Mouse (Mus musculus) stomach, postnatal 0 days (tissue): ENCODE measurements at regions not wholly inside any gene's neighbourhood (a gene's known extent, or its start where the extent isn't known, plus 50 kb on each side); places are given as distances from the start of the nearest gene placed in this dataset.

ENCODE experiments used
- ATAC-seq: fragments of 200-750 bp; cut with Nextera tagmentation; 2 replicates; pipeline ENCODE4 v1.8.0; 2017; ENCODE audit not compliant: low FRiP score, low TSS enrichment
- DNase-seq: peaks from one replicate; pipeline ENCODE4 v3.0.0-alpha.2; 2016; ENCODE audit warnings: low spot score
- H3K27ac ChIP-seq: fragments of 300-500 bp; sonication (generic); replicated peaks from 2 replicates; pipeline ENCODE4 v1.5.1; 2014; ENCODE audit warnings: mild to moderate bottlenecking, control low read depth
- H3K27me3 ChIP-seq: fragments of 300-500 bp; sonication (generic); 2 replicates; pipeline ENCODE4 v1.6.1; 2014; ENCODE audit warnings: low read length; ENCODE audit not compliant: control insufficient read depth, insufficient read depth
- H3K36me3 ChIP-seq: fragments of 300-500 bp; sonication (generic); 2 replicates; pipeline ENCODE4 v1.6.1; 2014; ENCODE audit warnings: low read length, mixed read lengths; ENCODE audit not compliant: control insufficient read depth, insufficient read depth
- H3K4me1 ChIP-seq: fragments of 300-500 bp; sonication (generic); replicated peaks from 2 replicates; pipeline ENCODE4 v1.6.1; 2014; ENCODE audit warnings: antibody characterized with exemption; ENCODE audit not compliant: control insufficient read depth, insufficient read depth
- H3K4me2 ChIP-seq: fragments of 300-500 bp; sonication (generic); replicated peaks from 2 replicates; pipeline ENCODE4 v1.6.1; 2014; ENCODE audit warnings: low read depth, mild to moderate bottlenecking, control low read depth, moderate library complexity
- H3K4me3 ChIP-seq: fragments of 300-500 bp; sonication (generic); 2 replicates; pipeline ENCODE4 v1.5.1; 2014; ENCODE audit warnings: low read depth, low read length, control low read depth
- H3K9ac ChIP-seq: fragments of 300-500 bp; sonication (generic); 2 replicates; pipeline ENCODE4 v1.6.1; 2014; ENCODE audit warnings: mild to moderate bottlenecking, low read length, control low read depth, mixed read lengths
- H3K9me3 ChIP-seq: fragments of 300-500 bp; sonication (generic); 2 replicates; pipeline ENCODE4 v1.6.1; 2016; ENCODE audit warnings: low read length; ENCODE audit not compliant: control insufficient read depth
- CTCF ChIP-seq: IDR thresholded peaks from 2 replicates; pipeline ENCODE4 v1.5.1; 2016; ENCODE audit warnings: antibody characterized with exemption, low read depth, mild to moderate bottlenecking, moderate library complexity
- EP300 ChIP-seq: optimal IDR thresholded peaks from 2 replicates; pipeline ENCODE3; 2016; ENCODE audit warnings: antibody characterized with exemption
- WGBS: fragments of 180-500 bp; shearing (Covaris S2); extraction: QIAGEN DNeasy Blood & Tissue Kit; methylation state at CpG from one replicate; pipeline ENCODE4 v1.1.7; 2014; 5-methylcytosine and 5-hydroxymethylcytosine counted together

DNA sequence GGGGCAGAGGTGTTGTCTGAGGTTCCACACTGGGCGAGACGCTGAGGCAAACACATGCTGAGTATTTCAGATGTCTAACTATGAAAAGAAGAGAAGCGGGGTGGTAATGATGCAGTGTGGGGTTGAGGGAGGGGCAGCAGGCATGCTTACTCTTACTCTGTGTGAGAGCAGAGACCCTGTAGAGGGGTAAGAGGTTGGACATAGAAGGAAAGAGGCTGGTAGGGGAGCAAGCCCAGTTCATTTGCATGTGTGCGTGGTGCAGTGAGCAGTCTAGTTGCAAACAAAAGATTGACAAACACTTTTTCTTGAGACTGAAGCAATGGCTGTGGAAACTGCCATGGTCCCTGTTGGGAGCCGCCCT lies 122.5 kb upstream of the Arglu1 start:
- WGBS = 88% methylated on average over 5 of the region's 5 CpGs
- Histone ChIP-seq H3K4me1 (no peaks in the 10 kb centered on the region), H3K9ac (no peak overlapping the region), H3K4me3 (no peak overlapping the region), H3K27me3 (no peaks in the 10 kb centered on the region), H3K9me3 (no peaks in the 10 kb centered on the region), H3K36me3 (no peaks in the 10 kb centered on the region), H3K27ac (no peak overlapping the region), H3K4me2 (no peak overlapping the region)
- DNase-seq (no peak), ATAC-seq (no peak)
- TF ChIP-seq CTCF (no peak), EP300 (no peak)

GRCm38 (mm10) chr8:8812051-8812806 lies 121.9 kb upstream of the Arglu1 start:
- Histone ChIP-seq H3K9me3 (no peaks in the 10 kb centered on the region), H3K27me3 (no peaks in the 10 kb centered on the region), H3K4me3 (no peak overlapping the region), H3K36me3 (no peaks in the 10 kb centered on the region), H3K4me2 (peak overlapping the region; percentile 31; the same call in 1 of the 2 replicates), H3K4me1 (no peaks in the 10 kb centered on the region), H3K9ac (no peak overlapping the region), H3K27ac (0 out of 2 replicates have a peak overlapping the region, but pooled peaks have one; percentile 13)
- DNase-seq (no peak), ATAC-seq (0 out of 2 replicates have a peak, but pooled peaks have one; percentile 15)
- no peak for TF ChIP-seq EP300
- TF ChIP-seq CTCF = peak; percentile 12; the same call in 1 of the 2 replicates
- WGBS = 45% methylated on average over 21 of the region's 21 CpGs

DNA sequence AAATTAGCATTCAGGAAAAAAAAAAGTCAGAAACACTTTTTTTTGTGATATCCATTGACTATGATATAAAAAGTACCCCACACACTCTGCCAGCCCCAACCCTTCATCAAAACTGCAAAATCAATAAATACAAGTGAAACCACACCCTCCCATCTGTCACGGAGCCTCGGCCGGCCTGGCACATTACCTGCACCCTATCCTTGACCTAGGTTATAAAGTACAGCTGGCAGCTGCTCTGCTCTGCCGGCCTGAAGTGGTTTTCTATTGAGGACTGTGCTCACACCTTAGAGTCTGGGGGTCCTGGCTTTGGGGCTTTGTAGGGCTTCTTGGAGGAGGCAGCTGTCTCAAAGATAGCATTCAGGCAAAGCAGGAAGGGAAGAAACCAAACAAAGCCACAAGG lies 120.6 kb upstream of the Arglu1 start:
- 50% methylated on average over 4 of the region's 4 CpGs for WGBS
- Histone ChIP-seq H3K9me3 (no peaks in the 10 kb centered on the region), H3K4me1 (no peaks in the 10 kb centered on the region), H3K36me3 (no peaks in the 10 kb centered on the region), H3K27ac (no peak overlapping the region), H3K9ac (no peak overlapping the region), H3K4me2 (no peak overlapping the region), H3K27me3 (no peaks in the 10 kb centered on the region), H3K4me3 (no peak overlapping the region)
- ATAC-seq (no peak), DNase-seq (no peak)
- TF ChIP-seq CTCF (no peak), EP300 (no peak)

- WGBS = 79% methylated on average over 9 of the region's 9 CpGs
- Histone ChIP-seq H3K36me3 (no peaks in the 10 kb centered on the region), H3K9me3 (no peaks in the 10 kb centered on the region), H3K27ac (no peak overlapping the region), H3K9ac (no peak overlapping the region), H3K4me2 (no peak overlapping the region), H3K4me3 (no peak overlapping the region), H3K27me3 (no peaks in the 10 kb centered on the region), H3K4me1 (no peaks in the 10 kb centered on the region)
- TF ChIP-seq CTCF = no peak
- no peak for TF ChIP-seq EP300
- DNase-seq (no peak), ATAC-seq (no peak)
These were observed 119.6 kb upstream of the Arglu1 start for GRCm38 (mm10) chr8:8809835-8810439.

- no peak overlapping the region for H3K4me3 ChIP-seq
- no peaks in the 10 kb centered on the region for H3K4me1 ChIP-seq
- H3K9me3 ChIP-seq = no peaks in the 10 kb centered on the region
- H3K36me3 ChIP-seq = no peaks in the 10 kb centered on the region
- no peak overlapping the region for H3K9ac ChIP-seq
- H3K27me3 ChIP-seq = no peaks in the 10 kb centered on the region
- no peak overlapping the region for H3K27ac ChIP-seq
- 65% methylated on average over 8 of the region's 8 CpGs for WGBS
- H3K4me2 ChIP-seq = no peak overlapping the region
- no peak for ATAC-seq
- TF ChIP-seq EP300 (no peak), CTCF (no peak)
- no peak for DNase-seq
These were observed 119.0 kb upstream of the Arglu1 start for GRCm38 (mm10) chr8:8809349-8809748.

- no peak for DNase-seq
- H3K4me3 ChIP-seq = no peak overlapping the region
- H3K36me3 ChIP-seq = no peaks in the 10 kb centered on the region
- ATAC-seq = no peak
- no peak overlapping the region for H3K4me2 ChIP-seq
- no peaks in the 10 kb centered on the region for H3K9me3 ChIP-seq
- TF ChIP-seq EP300 (no peak), CTCF (no peak)
- no peak overlapping the region for H3K9ac ChIP-seq
- H3K27ac ChIP-seq = no peak overlapping the region
- WGBS = 58% methylated on average over 6 of the region's 6 CpGs
- H3K4me1 ChIP-seq = no peaks in the 10 kb centered on the region
- H3K27me3 ChIP-seq = no peaks in the 10 kb centered on the region
These were observed 112.5 kb upstream of the Arglu1 start for GRCm38 (mm10) chr8:8802761-8803340.
